Mouse (Mus musculus) A20 (cell line): Measurements from ENCODE around the gene Ndufb7.
"Not testable (repeated sequence)": the region's sequence is repeated elsewhere in the genome, so short reads cannot be mapped to it uniquely, and the experiment has no call there.

ENCODE experiments used
- DNase-seq: peaks from one replicate; pipeline ENCODE4 v3.0.0-alpha.2; 2011; ENCODE audit warnings: low read depth, low spot score

The Ndufb7 gene

GRCm38 (mm10) chr8:83576516-83576895 lies 10.0 kb downstream of the Ndufb7 start:
- DNase-seq: no peak

- no peak for DNase-seq
Measured at GRCm38 (mm10) chr8:83576921-83577320, 10.4 kb downstream of the Ndufb7 start.

- no peak for DNase-seq
Measured at GRCm38 (mm10) chr8:83577384-83577791, 10.9 kb downstream of the Ndufb7 start.

GRCm38 (mm10) chr8:83578131-83579055 lies 11.9 kb downstream of the Ndufb7 start:
- no peak for DNase-seq

GRCm38 (mm10) chr8:83579676-83580075 lies 13.2 kb downstream of the Ndufb7 start:
- DNase-seq: no peak

GRCm38 (mm10) chr8:83580826-83581225 lies 14.4 kb downstream of the Ndufb7 start:
- no peak for DNase-seq

- DNase-seq: no peak
Measured at GRCm38 (mm10) chr8:83582226-83582625, 15.8 kb downstream of the Ndufb7 start.

GRCm38 (mm10) chr8:83583236-83583635 lies 16.8 kb downstream of the Ndufb7 start:
- no peak for DNase-seq

GRCm38 (mm10) chr8:83584771-83585170 lies 18.3 kb downstream of the Ndufb7 start:
- peak; percentile 33 for DNase-seq

GRCm38 (mm10) chr8:83585333-83585732 lies 18.9 kb downstream of the Ndufb7 start:
- DNase-seq: no peak

- no peak for DNase-seq
Measured at GRCm38 (mm10) chr8:83587644-83588043, 21.2 kb downstream of the Ndufb7 start.

- DNase-seq: no peak
Measured at GRCm38 (mm10) chr8:83588886-83589285, 22.4 kb downstream of the Ndufb7 start.

GRCm38 (mm10) chr8:83590488-83591023 lies 24.1 kb downstream of the Ndufb7 start:
- no peak for DNase-seq

- no peak for DNase-seq
Measured at GRCm38 (mm10) chr8:83592682-83593081, 26.2 kb downstream of the Ndufb7 start.

- DNase-seq: peak; percentile 67
Measured at GRCm38 (mm10) chr8:83593325-83594166, 27.1 kb downstream of the Ndufb7 start.

GRCm38 (mm10) chr8:83594167-83595049 lies 27.9 kb downstream of the Ndufb7 start:
- DNase-seq: peak; percentile 98

GRCm38 (mm10) chr8:83595050-83595345 lies 28.5 kb downstream of the Ndufb7 start:
- DNase-seq: not testable (repeated sequence)

GRCm38 (mm10) chr8:83596369-83596768 lies 29.9 kb downstream of the Ndufb7 start:
- DNase-seq: peak; percentile 72

- DNase-seq: no peak
Measured at GRCm38 (mm10) chr8:83598146-83598545, 31.7 kb downstream of the Ndufb7 start.

GRCm38 (mm10) chr8:83599814-83600213 lies 33.3 kb downstream of the Ndufb7 start:
- DNase-seq: no peak

- no peak for DNase-seq
Measured at GRCm38 (mm10) chr8:83602650-83603029, 36.2 kb downstream of the Ndufb7 start.
